Mouse (Mus musculus) MEL (cell line): ENCODE data around the gene D5Ertd579e. TPM values are rescaled to one million over a fixed set of nuclear protein-coding genes. Genes with fewer than 3 reads are reported as not detected.

Experiments used
- DNase-seq: peaks from one replicate; pipeline ENCODE4 v3.0.0; 2011; ENCODE audit warnings: low read depth, low spot score
- H3K27ac ChIP-seq: 2 replicates; pipeline ENCODE4 v1.5.1; 2012; ENCODE audit warnings: low read depth, mild to moderate bottlenecking, control low read depth, low read length, moderate library complexity; ENCODE audit not compliant: control insufficient read depth
- H3K27me3 ChIP-seq, 2 experiments: fragments of 150-350 bp in 1 of 2; sonication (generic) in 1 of 2; 2 replicates each; pipeline ENCODE4 v1.6.1; 2012; ENCODE audit warnings: low read length in 2 of 2, mild to moderate bottlenecking in 2 of 2, improper control_type of control experiment in 1 of 2, moderate library complexity in 1 of 2; ENCODE audit not compliant: insufficient read depth in 2 of 2, control insufficient read depth in 1 of 2
- H3K36me3 ChIP-seq, 2 experiments: 2 replicates each; pipeline ENCODE4 v1.6.1; 2012 to 2014; ENCODE audit warnings: low read length in 2 of 2, improper control_type of control experiment in 1 of 2, inconsistent platforms in 1 of 2, mild to moderate bottlenecking in 1 of 2; ENCODE audit not compliant: insufficient read depth in 2 of 2, control insufficient read depth in 1 of 2
- H3K4me1 ChIP-seq, 2 experiments: fragments of 150-350 bp in 1 of 2; sonication (generic) in 1 of 2; 2 replicates each; pipeline ENCODE4 v1.6.1; 2012; ENCODE audit warnings: low read length in 2 of 2, improper control_type of control experiment in 1 of 2, mild to moderate bottlenecking in 1 of 2; ENCODE audit not compliant: insufficient read depth in 2 of 2, control insufficient read depth in 1 of 2
- H3K4me3 ChIP-seq, 2 experiments: fragments of 150-350 bp in 1 of 2; sonication (generic) in 1 of 2; 2 replicates each; pipeline ENCODE4 v1.5.1; 2012; ENCODE audit warnings: low read depth in 2 of 2, low read length in 2 of 2, mild to moderate bottlenecking in 2 of 2, moderate library complexity in 2 of 2, control low read depth in 1 of 2, improper control_type of control experiment in 1 of 2; ENCODE audit not compliant: control insufficient read depth in 1 of 2, insufficient read depth in 1 of 2
- H3K79me2 ChIP-seq: 2 replicates; pipeline ENCODE4 v1.6.1; 2012; ENCODE audit warnings: mild to moderate bottlenecking, low read length, moderate library complexity; ENCODE audit not compliant: control insufficient read depth, poor library complexity, insufficient read depth
- H3K9ac ChIP-seq: 2 replicates; pipeline ENCODE4 v1.6.1; 2012; ENCODE audit warnings: low read depth, mild to moderate bottlenecking, control low read depth, low read length, moderate library complexity; ENCODE audit not compliant: control insufficient read depth, poor library complexity, severe bottlenecking
- H3K9me3 ChIP-seq: fragments of 150-350 bp; sonication (generic); replicated peaks from 2 replicates; pipeline ENCODE4 v1.6.1; 2012; ENCODE audit warnings: mild to moderate bottlenecking, low read length, improper control_type of control experiment, moderate library complexity; ENCODE audit not compliant: insufficient read depth
- BHLHE40 ChIP-seq: IDR thresholded peaks from 2 replicates; pipeline ENCODE4 v1.6.1; 2012; ENCODE audit warnings: low read depth, mild to moderate bottlenecking, inconsistent platforms, low read length, improper control_type of control experiment, borderline replicate concordance
- GABPA ChIP-seq: IDR thresholded peaks from 2 replicates; pipeline ENCODE4 v1.6.1; 2012; ENCODE audit warnings: low read depth, mild to moderate bottlenecking, inconsistent platforms, low read length, improper control_type of control experiment, moderate library complexity
- KAT2A ChIP-seq: conservative IDR thresholded peaks from 2 replicates; pipeline ENCODE4 v1.6.1; 2012; ENCODE audit warnings: low read depth, low read length, improper control_type of control experiment, inconsistent platforms
- MAFK ChIP-seq: IDR thresholded peaks from 2 replicates; pipeline ENCODE4 v1.6.1; 2011; ENCODE audit warnings: low read depth, mild to moderate bottlenecking, low read length, improper control_type of control experiment, borderline replicate concordance
- MEF2A ChIP-seq: IDR thresholded peaks from 2 replicates; pipeline ENCODE4 v1.6.1; 2014; ENCODE audit warnings: low read depth, mild to moderate bottlenecking, inconsistent platforms, low read length, improper control_type of control experiment; ENCODE audit not compliant: poor library complexity, insufficient replicate concordance, severe bottlenecking; ENCODE audit errors: extremely low read depth
- MXI1 ChIP-seq: IDR thresholded peaks from 2 replicates; pipeline ENCODE4 v1.6.1; 2011; ENCODE audit warnings: mild to moderate bottlenecking, low read depth, low read length, improper control_type of control experiment
- MYB ChIP-seq: IDR thresholded peaks from 2 replicates; pipeline ENCODE4 v1.6.1; 2011; ENCODE audit warnings: mild to moderate bottlenecking, low read depth, low read length, improper control_type of control experiment
- MYC ChIP-seq: IDR thresholded peaks from 2 replicates; pipeline ENCODE4 v1.6.1; 2011; ENCODE audit warnings: low read depth, mild to moderate bottlenecking, low read length, improper control_type of control experiment, moderate library complexity
- POLR2AphosphoS2 ChIP-seq: IDR thresholded peaks from 2 replicates; pipeline ENCODE4 v1.6.1; 2011; ENCODE audit warnings: low read length, improper control_type of control experiment
- POLR2AphosphoS5 ChIP-seq: IDR thresholded peaks from 2 replicates; pipeline ENCODE4 v1.6.1; 2012; ENCODE audit warnings: low read depth, borderline replicate concordance, mild to moderate bottlenecking, inconsistent platforms, low read length, moderate library complexity, mixed read lengths
- RAD21 ChIP-seq: IDR thresholded peaks from 2 replicates; pipeline ENCODE4 v1.6.1; 2011; ENCODE audit warnings: mild to moderate bottlenecking, low read depth, low read length, improper control_type of control experiment
- RCOR1 ChIP-seq: IDR thresholded peaks from 2 replicates; pipeline ENCODE4 v1.6.1; 2012; ENCODE audit warnings: low read depth, mild to moderate bottlenecking, inconsistent platforms, low read length, improper control_type of control experiment
- SIN3A ChIP-seq: IDR thresholded peaks from 2 replicates; pipeline ENCODE4 v1.6.1; 2012; ENCODE audit warnings: low read length, improper control_type of control experiment, inconsistent platforms
- SMC3 ChIP-seq: IDR thresholded peaks from 2 replicates; pipeline ENCODE4 v1.6.1; 2011; ENCODE audit warnings: low read depth, low read length, improper control_type of control experiment
- TCF12 ChIP-seq: IDR thresholded peaks from 2 replicates; pipeline ENCODE4 v1.6.1; 2014; ENCODE audit warnings: low read depth, mild to moderate bottlenecking, inconsistent platforms, low read length, improper control_type of control experiment, moderate library complexity
- UBTF ChIP-seq: IDR thresholded peaks from 2 replicates; pipeline ENCODE4 v1.6.1; 2012; ENCODE audit warnings: low read depth, mild to moderate bottlenecking, inconsistent platforms, low read length, improper control_type of control experiment, moderate library complexity, borderline replicate concordance; ENCODE audit not compliant: insufficient read depth
- USF1 ChIP-seq: IDR thresholded peaks from 2 replicates; pipeline ENCODE4 v1.6.1; 2014; ENCODE audit warnings: low read depth, mild to moderate bottlenecking, inconsistent platforms, low read length, improper control_type of control experiment, moderate library complexity
- ZC3H11A ChIP-seq: IDR thresholded peaks from 2 replicates; pipeline ENCODE4 v1.6.1; 2012; ENCODE audit warnings: low read depth, mild to moderate bottlenecking, inconsistent platforms, low read length, improper control_type of control experiment
- ZMIZ1 ChIP-seq: IDR thresholded peaks from 2 replicates; pipeline ENCODE4 v1.6.1; 2012; ENCODE audit warnings: low read depth, mild to moderate bottlenecking, inconsistent platforms, low read length, improper control_type of control experiment, moderate library complexity
- polyA plus RNA-seq, 2 experiments: library from polyadenylated mRNA; stranded (reverse) in 1 of 2; unstranded in 1 of 2; fragments of >175 nt in 1 of 2; fragments of >200 nt in 1 of 2; gene quantifications; 2 replicates each; pipeline versions ENCODE4 v1.2.1 to v1.2.4; 2012; ENCODE audit warnings: low replicate concordance in 2 of 2, low read depth in 1 of 2; ENCODE audit not compliant: insufficient read length in 2 of 2, insufficient read depth in 1 of 2, missing spikeins in 1 of 2
- total RNA-seq: library from RNA; depleted of rRNA; stranded (reverse); fragments of 300-350 nt; gene quantifications from 2 replicates; pipeline ENCODE4 v1.2.3, GENCODE M21; 2012

D5Ertd579e gene
- total and polyA plus RNA-seq, 3 experiments = 15.9 to 31.1 TPM; not detected in 1

DNA sequence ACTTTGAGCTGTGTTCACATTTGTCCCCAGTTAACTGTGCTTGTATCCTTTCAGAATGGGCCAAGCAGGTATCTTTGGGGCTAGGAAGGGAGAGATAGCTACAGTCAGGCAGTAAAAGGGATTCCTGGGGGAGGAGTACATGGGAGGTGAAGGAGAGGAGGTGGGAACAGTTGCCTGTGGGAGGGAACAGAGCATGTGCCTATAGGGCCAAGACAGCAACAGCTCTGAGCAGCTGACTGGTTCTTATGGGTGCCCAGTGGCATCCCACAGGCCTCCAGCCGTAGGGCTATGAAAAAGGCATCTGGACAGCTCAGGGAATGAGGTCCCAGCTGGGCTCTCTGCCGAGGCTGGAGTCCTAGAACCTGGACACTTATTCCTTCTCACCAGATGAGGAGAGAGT is 21.0 kb upstream of the D5Ertd579e start:
- Histone ChIP-seq H3K9ac (no peak overlapping the region), H3K36me3 (peaks cover 0 to 32% of the 10 kb centered on the region in 2 experiments; a peak in 2 of 4 replicates), H3K27me3 (no peaks in the 10 kb centered on the region), H3K9me3 (no peaks in the 10 kb centered on the region), H3K4me3 (no peak overlapping the region), H3K27ac (no peak overlapping the region), H3K4me1 (peaks cover 20 to 38% of the 10 kb centered on the region in 2 experiments), H3K79me2 (no peaks in the 10 kb centered on the region; the same call in 1 of the 2 replicates)
- TF ChIP-seq ZC3H11A (no peak), MXI1 (no peak), MAFK (no peak), GABPA (no peak), KAT2A (no peak), MYC (no peak), TCF12 (no peak), POLR2AphosphoS2 (no peak), POLR2AphosphoS5 (no peak), BHLHE40 (no peak), RAD21 (no peak), MEF2A (no peak), MYB (no peak), USF1 (no peak)
- DNase-seq = no peak

DNA sequence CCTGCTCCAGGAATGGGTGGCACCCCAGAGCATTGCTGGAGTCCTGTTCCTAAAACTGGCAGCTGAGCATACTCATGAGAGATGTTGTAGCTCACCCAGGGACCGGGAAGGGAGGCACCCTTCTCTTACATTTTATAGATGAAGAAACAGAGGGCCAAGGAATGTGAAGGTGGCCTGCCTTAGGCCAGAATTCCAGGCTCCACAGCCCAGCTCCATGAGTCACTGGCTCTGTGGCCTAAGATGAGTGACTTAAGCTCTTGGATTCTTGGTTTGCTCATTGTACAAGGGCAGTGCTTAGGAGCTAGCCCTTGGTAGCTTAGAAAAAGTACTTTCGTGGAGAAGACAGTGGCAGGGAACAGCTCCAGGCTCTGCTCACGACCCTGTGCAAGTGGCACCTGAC is 19.0 kb upstream of the D5Ertd579e start:
- no peaks in the 10 kb centered on the region for H3K9me3 ChIP-seq

More for the DNA sequence above, 19.0 kb upstream of the D5Ertd579e start:
- TF ChIP-seq UBTF (no peak), MEF2A (no peak), ZMIZ1 (no peak), MYB (no peak), BHLHE40 (no peak), SMC3 (no peak), SIN3A (no peak), RCOR1 (no peak)
- H3K79me2 ChIP-seq = no peaks in the 10 kb centered on the region; the same call in 1 of the 2 replicates
- no peaks in the 10 kb centered on the region for H3K27me3 ChIP-seq
- H3K27ac ChIP-seq = no peak overlapping the region
- DNase-seq = no peak
- no peak overlapping the region for H3K4me3 ChIP-seq
- H3K9ac ChIP-seq = no peak overlapping the region
- peaks cover 10 to 30% of the 10 kb centered on the region in 2 experiments for H3K4me1 ChIP-seq
- peaks cover 0 to 22% of the 10 kb centered on the region in 2 experiments; a peak in 2 of 4 replicates for H3K36me3 ChIP-seq
